Mouse (Mus musculus): ENCODE results near the gene Ankrd28.

- no peak for TF ChIP-seq CTCF (IDR thresholded peaks at IDR 0.05; ENCODE audit: extremely low read depth, insufficient read depth, low read length)
- TF ChIP-seq POLR2A (IDR thresholded peaks at IDR 0.05; ENCODE audit: extremely low read depth, insufficient read depth, low read length), result no peak
These were observed 149.2 kb downstream of the Ankrd28 start for GRCm38 (mm10) chr14:31681291-31681690.
